Mouse (Mus musculus) kidney, embryonic 16.5 days (tissue): ENCODE measurements around the gene Tcirg1. TPM values are rescaled to one million over a fixed set of nuclear protein-coding genes. Genes with fewer than 3 reads are reported as not detected.

Experiments used
- ATAC-seq: fragments of 200-750 bp; cut with Nextera tagmentation; 2 replicates; pipeline ENCODE4 v1.8.0; 2017; ENCODE audit warnings: moderate TSS enrichment; ENCODE audit not compliant: low FRiP score, low TSS enrichment
- H3K27ac ChIP-seq: fragments of 300-500 bp; sonication (generic); 2 replicates; pipeline ENCODE4 v1.5.1; 2014; ENCODE audit warnings: low read length
- H3K27me3 ChIP-seq: fragments of 300-500 bp; sonication (generic); 2 replicates; pipeline ENCODE4 v1.6.1; 2014; ENCODE audit warnings: low read length, control low read depth, mixed read lengths; ENCODE audit not compliant: insufficient read depth
- H3K36me3 ChIP-seq: fragments of 300-500 bp; sonication (generic); 2 replicates; pipeline ENCODE4 v1.6.1; 2014; ENCODE audit warnings: low read length, control low read depth, mixed read lengths; ENCODE audit not compliant: insufficient read depth
- H3K4me1 ChIP-seq: fragments of 300-500 bp; sonication (generic); 2 replicates; pipeline ENCODE4 v1.6.1; 2014; ENCODE audit warnings: low read length, control low read depth, mixed read lengths; ENCODE audit not compliant: insufficient read depth
- H3K4me2 ChIP-seq: fragments of 300-500 bp; sonication (generic); replicated peaks from 2 replicates; pipeline ENCODE4 v1.6.1; 2014; ENCODE audit warnings: low read depth, low read length
- H3K4me3 ChIP-seq: fragments of 300-500 bp; sonication (generic); 2 replicates; pipeline ENCODE4 v1.5.1; 2014; ENCODE audit warnings: mild to moderate bottlenecking, low read length
- H3K9ac ChIP-seq: fragments of 300-500 bp; sonication (generic); replicated peaks from 2 replicates; pipeline ENCODE4 v1.6.1; 2014; ENCODE audit warnings: low read length
- H3K9me3 ChIP-seq: fragments of 300-500 bp; sonication (generic); 2 replicates; pipeline ENCODE4 v1.6.1; 2016; ENCODE audit warnings: low read length, control low read depth
- WGBS: fragments of 180-500 bp; shearing (Covaris S2); extraction: QIAGEN DNeasy Blood & Tissue Kit; methylation state at CpG from one replicate; pipeline ENCODE4 v1.1.7; 2014; 5-methylcytosine and 5-hydroxymethylcytosine counted together
- polyA plus RNA-seq: library from polyadenylated mRNA; unstranded; fragments of >200 nt; fragmentation: Nextera tagmentation; extraction: Ambion mirVana; gene quantifications from 2 replicates; pipeline ENCODE4 v1.2.1, GENCODE M21; 2015

Tcirg1 gene
- 56.1 and 62.7 TPM in 2 replicates for polyA plus RNA-seq

GRCm38 (mm10) chr19:3906795-3907786 lies at the start of gene Tcirg1:
Gene Tcirg1 (minus strand): TSS chr19:3907133.
- peak; percentile 88 for ATAC-seq

DNA sequence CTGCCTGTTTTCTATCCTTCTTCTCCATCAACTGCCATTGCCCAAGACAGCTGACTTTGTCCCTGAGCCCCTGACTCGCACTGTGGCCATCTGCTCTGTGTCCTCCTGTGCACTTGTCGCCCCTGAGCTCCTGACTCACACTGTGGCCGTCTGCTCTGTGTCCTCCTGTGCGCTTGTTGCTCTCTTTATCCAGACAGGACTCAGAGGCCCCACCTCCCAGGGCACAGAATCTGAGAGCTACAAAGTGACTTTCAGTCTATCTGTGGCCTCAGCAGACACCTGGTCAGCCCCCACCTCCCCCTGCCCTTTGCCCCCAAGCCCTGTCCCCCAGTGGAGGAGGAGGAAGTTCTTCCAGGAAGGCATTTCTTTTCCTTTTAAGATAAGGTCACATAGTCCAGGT lies 48.9 kb upstream of the Tcirg1 start:
- Histone ChIP-seq H3K27me3 (no peaks in the 10 kb centered on the region), H3K36me3 (no peaks in the 10 kb centered on the region), H3K27ac (no peak overlapping the region), H3K4me3 (no peak overlapping the region), H3K9ac (no peak overlapping the region), H3K4me1 (peaks cover 10% of the 10 kb centered on the region; the same call in 1 of the 2 replicates), H3K9me3 (0 out of 2 replicates have a peak, but pooled peaks cover 3% of the 10 kb centered on the region), H3K4me2 (no peak overlapping the region)
- WGBS: 53% methylated on average over 4 of the region's 4 CpGs
- 0 out of 2 replicates have a peak, but pooled peaks have one; percentile 35 for ATAC-seq

More at GRCm38 (mm10) chr19:3906795-3907786, at the start of gene Tcirg1:
- WGBS: 3% methylated on average over 35 of the region's 36 CpGs
- Histone ChIP-seq H3K4me3 (peak within 1 kb of the TSS; percentile 70), H3K4me1 (peaks cover 45% of the 10 kb centered on the region), H3K9ac (peak within 1 kb of the TSS; percentile 78), H3K27ac (peak within 1 kb of the TSS; percentile 93), H3K9me3 (no peaks in the 10 kb centered on the region), H3K36me3 (peaks cover 48% of the 10 kb centered on the region), H3K27me3 (no peaks in the 10 kb centered on the region), H3K4me2 (peak within 1 kb of the TSS; percentile 83)

- H3K9me3 ChIP-seq: no peaks in the 10 kb centered on the region
- peaks cover 10% of the 10 kb centered on the region; the same call in 1 of the 2 replicates for H3K4me1 ChIP-seq
- H3K4me3 ChIP-seq: no peak overlapping the region
- no peak overlapping the region for H3K4me2 ChIP-seq
- no peak overlapping the region for H3K27ac ChIP-seq
- WGBS: 59% methylated on average over 3 of the region's 3 CpGs
- H3K27me3 ChIP-seq: no peaks in the 10 kb centered on the region
- no peak overlapping the region for H3K9ac ChIP-seq
- ATAC-seq: no peak
- H3K36me3 ChIP-seq: no peaks in the 10 kb centered on the region
Measured at GRCm38 (mm10) chr19:3955033-3955432, 48.1 kb upstream of the Tcirg1 start.

- H3K36me3 ChIP-seq: no peaks in the 10 kb centered on the region
- no peak for ATAC-seq
- WGBS: 66% methylated on average over 1 of the region's 1 CpGs
- no peak overlapping the region for H3K4me3 ChIP-seq
- H3K4me1 ChIP-seq: peaks cover 10% of the 10 kb centered on the region; the same call in 1 of the 2 replicates
- H3K9me3 ChIP-seq: no peaks in the 10 kb centered on the region
- no peak overlapping the region for H3K9ac ChIP-seq
- no peaks in the 10 kb centered on the region for H3K27me3 ChIP-seq
- H3K27ac ChIP-seq: no peak overlapping the region
- H3K4me2 ChIP-seq: no peak overlapping the region
Measured at GRCm38 (mm10) chr19:3952099-3952498, 45.2 kb upstream of the Tcirg1 start.

- no peak for ATAC-seq
- Histone ChIP-seq H3K9me3 (no peaks in the 10 kb centered on the region), H3K9ac (no peak overlapping the region), H3K4me2 (no peak overlapping the region), H3K4me1 (peaks cover 8% of the 10 kb centered on the region; the same call in 1 of the 2 replicates), H3K36me3 (no peaks in the 10 kb centered on the region), H3K4me3 (no peak overlapping the region), H3K27me3 (no peaks in the 10 kb centered on the region), H3K27ac (no peak overlapping the region)
Measured at GRCm38 (mm10) chr19:3951461-3951860, 44.5 kb upstream of the Tcirg1 start.

DNA sequence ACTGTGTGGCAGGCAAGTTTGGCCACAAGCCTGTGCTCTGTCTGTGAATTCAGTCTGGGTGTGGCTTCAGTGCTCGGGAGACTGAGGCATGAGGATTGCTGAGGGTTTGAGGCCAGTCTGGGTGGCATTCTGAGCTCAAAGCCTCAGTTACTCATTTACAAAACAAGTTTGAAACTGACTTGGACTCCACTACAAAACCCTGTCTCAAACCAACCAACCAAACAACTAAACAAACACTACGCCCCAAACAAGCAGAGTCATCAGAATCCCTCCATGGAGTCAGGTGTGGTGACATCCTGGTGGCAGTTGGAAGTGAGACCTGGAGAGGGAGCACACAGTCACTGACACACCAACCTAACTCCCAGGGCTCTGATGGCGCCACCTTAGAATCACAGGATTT lies 43.4 kb upstream of the Tcirg1 start:
- H3K27me3 ChIP-seq: no peaks in the 10 kb centered on the region
- no peak overlapping the region for H3K4me3 ChIP-seq
- no peak overlapping the region for H3K27ac ChIP-seq
- 67% methylated on average over 3 of the region's 3 CpGs for WGBS
- H3K9ac ChIP-seq: no peak overlapping the region
- no peak overlapping the region for H3K4me2 ChIP-seq
- H3K36me3 ChIP-seq: no peaks in the 10 kb centered on the region
- H3K9me3 ChIP-seq: no peaks in the 10 kb centered on the region
- peaks cover 11% of the 10 kb centered on the region; the same call in 1 of the 2 replicates for H3K4me1 ChIP-seq
- ATAC-seq: no peak

DNA sequence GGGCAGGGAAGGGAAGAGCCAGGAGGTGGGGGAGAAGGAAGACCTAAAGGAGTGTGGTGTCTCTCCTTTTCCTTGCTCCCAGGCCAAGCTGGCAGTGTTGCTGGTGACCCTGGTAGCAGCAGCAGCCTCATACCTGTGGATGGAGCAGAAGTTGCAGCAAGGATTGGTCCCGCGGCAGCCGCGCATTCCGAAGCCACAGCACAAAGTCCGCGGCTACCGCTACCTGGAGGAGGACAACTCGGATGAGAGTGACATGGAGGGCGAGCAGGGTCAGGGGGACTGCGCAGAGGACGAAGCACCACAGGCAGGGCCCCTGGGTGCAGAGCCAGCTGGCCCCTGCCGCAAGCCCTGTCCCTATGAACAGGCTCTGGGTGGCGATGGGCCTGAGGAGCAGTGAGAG lies 41.6 kb upstream of the Tcirg1 start:
- Histone ChIP-seq H3K9me3 (no peaks in the 10 kb centered on the region), H3K27ac (no peak overlapping the region), H3K4me2 (no peak overlapping the region), H3K4me3 (no peak overlapping the region), H3K9ac (no peak overlapping the region), H3K36me3 (no peaks in the 10 kb centered on the region), H3K27me3 (no peaks in the 10 kb centered on the region), H3K4me1 (peaks cover 4% of the 10 kb centered on the region; the same call in 1 of the 2 replicates)
- WGBS: 68% methylated on average over 14 of the region's 14 CpGs
- ATAC-seq: no peak

DNA sequence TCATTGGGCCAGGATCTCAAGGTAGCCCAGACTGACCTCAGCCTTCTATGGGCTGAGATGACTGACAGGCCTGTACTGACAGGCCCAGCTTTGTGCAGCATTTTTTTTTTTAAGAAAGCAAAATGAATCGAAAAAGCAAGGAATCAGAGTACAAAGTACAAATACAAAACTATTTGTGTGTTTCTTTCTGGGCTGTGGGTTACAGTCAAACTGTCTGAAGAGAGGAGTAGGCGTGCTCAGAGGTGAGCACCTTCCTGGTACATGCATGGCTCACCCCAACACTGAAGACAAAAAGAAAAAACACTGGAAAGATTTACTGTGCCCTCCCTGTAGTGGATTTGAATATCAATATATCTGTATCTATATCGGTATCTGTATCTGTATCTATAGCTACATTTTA lies 40.9 kb upstream of the Tcirg1 start:
- H3K4me3 ChIP-seq: no peak overlapping the region
- no peaks in the 10 kb centered on the region for H3K9me3 ChIP-seq
- no peak overlapping the region for H3K4me2 ChIP-seq
- no peaks in the 10 kb centered on the region for H3K27me3 ChIP-seq
- no peaks in the 10 kb centered on the region for H3K36me3 ChIP-seq
- WGBS: 85% methylated on average over 3 of the region's 3 CpGs
- H3K4me1 ChIP-seq: peaks cover 6% of the 10 kb centered on the region
- no peak overlapping the region for H3K9ac ChIP-seq
- H3K27ac ChIP-seq: no peak overlapping the region
- no peak for ATAC-seq

DNA sequence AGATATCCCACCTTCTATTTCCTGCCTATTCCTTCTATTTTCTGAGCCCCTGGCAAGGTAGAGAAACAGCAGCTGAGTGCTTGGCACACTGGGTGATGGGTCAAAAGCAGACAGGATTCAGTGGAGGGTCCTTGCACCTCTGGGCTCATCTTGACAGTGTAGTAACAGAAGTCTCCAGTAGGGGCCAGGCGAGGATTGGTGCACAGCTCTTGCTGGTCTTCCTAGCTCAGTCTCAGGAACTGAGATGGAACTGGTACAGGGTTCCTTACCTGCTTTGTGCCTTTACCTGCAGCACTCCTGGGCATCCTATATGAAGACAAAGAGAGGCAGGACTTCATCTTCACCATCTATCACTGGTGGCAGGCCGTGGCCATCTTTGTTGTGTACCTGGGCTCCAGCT lies 39.8 kb upstream of the Tcirg1 start:
- no peak overlapping the region for H3K4me2 ChIP-seq
- ATAC-seq: peak; percentile 72; the same call in 1 of the 2 replicates
- H3K4me1 ChIP-seq: peaks cover 6% of the 10 kb centered on the region
- no peaks in the 10 kb centered on the region for H3K27me3 ChIP-seq
- no peaks in the 10 kb centered on the region for H3K36me3 ChIP-seq
- WGBS: 15% methylated on average over 2 of the region's 2 CpGs
- H3K4me3 ChIP-seq: no peak overlapping the region
- H3K9me3 ChIP-seq: no peaks in the 10 kb centered on the region
- no peak overlapping the region for H3K27ac ChIP-seq
- H3K9ac ChIP-seq: no peak overlapping the region
